Mouse (Mus musculus): ENCODE data around the gene Klhl3. TPM values are rescaled to one million over a fixed set of nuclear protein-coding genes. Genes with fewer than 3 reads are reported as not detected.
A peak's percentile ranks its signal among the peaks of the same experiment; 100 is the strongest.

Klhl3 gene
- polyA plus RNA-seq, 1 experiment from 2014 or later = 2.6 TPM

DNA sequence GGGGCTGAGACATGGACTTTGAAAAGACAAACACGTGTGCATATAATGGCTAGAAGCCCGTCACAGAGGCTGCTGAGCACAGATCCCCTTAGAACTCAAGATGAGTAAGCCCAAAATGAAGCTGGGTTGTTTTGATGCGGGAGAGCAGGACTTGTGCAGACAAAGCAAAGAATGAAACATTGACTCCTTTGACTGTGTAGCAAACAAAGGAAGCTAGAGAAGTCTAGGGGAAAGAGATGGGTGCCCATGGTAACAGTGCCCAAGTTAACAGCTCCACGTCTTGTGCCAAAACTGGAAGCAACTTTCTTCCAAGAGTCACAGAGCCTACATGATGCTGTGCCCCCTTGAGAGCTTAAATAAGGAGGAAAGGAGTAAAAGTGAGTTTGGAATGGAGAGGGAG, 59.8 kb downstream of the Klhl3 start:
- WGBS = 90% methylated on average over 4 of the region's 4 CpGs
- no peak for ATAC-seq
- no peak overlapping the region for H3K4me2 ChIP-seq (replicated peaks)
- H3K9me3 ChIP-seq = no peaks in the 10 kb centered on the region
- no peaks in the 10 kb centered on the region for H3K36me3 ChIP-seq
- H3K9ac ChIP-seq = no peak overlapping the region
- no peak overlapping the region for H3K4me3 ChIP-seq (replicated peaks)
- H3K4me1 ChIP-seq (replicated peaks) = peaks cover 10% of the 10 kb centered on the region
- no peaks in the 10 kb centered on the region for H3K27me3 ChIP-seq (replicated peaks)
- H3K27ac ChIP-seq = no peak overlapping the region

DNA sequence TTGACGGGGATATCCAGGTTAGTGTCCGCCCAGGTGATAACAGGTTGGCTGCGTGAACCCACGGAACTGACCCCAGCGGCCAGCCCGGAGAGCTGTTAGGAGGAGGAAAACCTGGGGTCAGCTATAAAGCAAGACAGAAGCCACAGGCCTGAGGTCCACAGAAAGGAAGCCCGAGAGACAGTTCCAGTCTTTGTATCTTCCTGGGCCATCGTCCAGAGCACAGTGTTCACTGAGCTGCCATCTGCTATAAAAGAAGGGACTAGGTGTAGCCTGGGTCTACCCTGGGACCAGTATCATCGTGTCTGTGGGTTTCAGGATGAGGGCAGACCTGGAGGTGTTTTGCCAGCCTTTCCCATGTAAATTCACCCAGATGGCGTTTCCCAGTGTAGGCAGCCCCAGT, 61.7 kb downstream of the Klhl3 start:
- H3K36me3 ChIP-seq = no peaks in the 10 kb centered on the region
- 81% methylated on average over 10 of the region's 10 CpGs for WGBS
- H3K4me2 ChIP-seq (replicated peaks) = no peak overlapping the region
- no peak overlapping the region for H3K27ac ChIP-seq
- H3K27me3 ChIP-seq (replicated peaks) = no peaks in the 10 kb centered on the region
- ATAC-seq = no peak
- no peaks in the 10 kb centered on the region for H3K9me3 ChIP-seq
- no peak overlapping the region for H3K9ac ChIP-seq
- no peak overlapping the region for H3K4me3 ChIP-seq (replicated peaks)
- no peaks in the 10 kb centered on the region for H3K4me1 ChIP-seq (replicated peaks)

- Histone ChIP-seq H3K4me2 (replicated peaks) (no peak overlapping the region), H3K4me3 (replicated peaks) (no peak overlapping the region), H3K27me3 (replicated peaks) (no peaks in the 10 kb centered on the region), H3K9me3 (no peaks in the 10 kb centered on the region), H3K27ac (no peak overlapping the region), H3K36me3 (no peaks in the 10 kb centered on the region), H3K4me1 (replicated peaks) (no peaks in the 10 kb centered on the region), H3K9ac (no peak overlapping the region)
- no peak for ATAC-seq
- WGBS = 64% methylated on average over 7 of the region's 7 CpGs
These were observed 62.1 kb downstream of the Klhl3 start for GRCm38 (mm10) chr13:58051251-58051650.

DNA sequence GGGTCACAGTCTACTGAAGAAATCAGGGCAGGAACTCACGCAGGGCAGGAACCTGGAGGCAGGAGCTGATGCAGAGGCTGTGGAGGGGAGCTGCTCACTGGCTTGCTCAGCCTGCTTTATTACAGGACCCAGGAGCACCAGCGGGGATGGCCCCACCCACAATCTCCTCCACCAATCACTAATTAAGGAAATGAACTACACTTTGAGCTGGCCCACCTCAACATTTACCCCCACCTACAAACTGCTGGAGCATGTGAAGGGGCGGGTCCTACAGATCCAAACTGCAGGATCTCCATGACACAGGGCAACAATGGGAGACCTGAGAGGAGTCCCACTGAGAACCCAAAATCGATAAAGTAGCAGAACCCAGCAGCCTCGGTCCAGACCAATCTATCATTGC, 64.3 kb downstream of the Klhl3 start:
- ATAC-seq = no peak
- H3K9ac ChIP-seq = no peak overlapping the region
- H3K4me3 ChIP-seq (replicated peaks) = no peak overlapping the region
- no peak overlapping the region for H3K4me2 ChIP-seq (replicated peaks)
- H3K27ac ChIP-seq = no peak overlapping the region
- no peaks in the 10 kb centered on the region for H3K9me3 ChIP-seq
- H3K4me1 ChIP-seq (replicated peaks) = no peaks in the 10 kb centered on the region
- 74% methylated on average over 5 of the region's 5 CpGs for WGBS
- no peaks in the 10 kb centered on the region for H3K36me3 ChIP-seq
- no peaks in the 10 kb centered on the region for H3K27me3 ChIP-seq (replicated peaks)

DNA sequence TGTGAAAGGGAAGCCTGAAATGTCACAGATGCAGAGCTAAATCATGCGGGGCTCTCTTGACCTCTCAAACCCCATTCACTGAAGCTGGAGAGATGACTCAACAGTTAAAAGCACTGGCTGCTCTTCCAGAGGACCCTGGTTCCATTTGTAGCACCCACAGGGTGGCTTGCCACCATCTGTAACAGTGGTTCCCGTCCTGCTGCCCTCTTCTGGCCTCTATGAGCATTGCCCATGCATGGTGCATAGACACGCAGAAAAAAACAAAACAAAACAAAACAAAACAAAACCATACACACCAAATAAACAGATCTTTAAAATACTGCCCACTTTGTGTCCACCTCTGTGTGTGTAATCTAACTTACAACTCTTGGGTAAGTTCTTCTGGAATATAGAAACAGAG, 65.3 kb downstream of the Klhl3 start:
- Histone ChIP-seq H3K9ac (no peak overlapping the region), H3K4me1 (replicated peaks) (no peaks in the 10 kb centered on the region), H3K27me3 (replicated peaks) (no peaks in the 10 kb centered on the region), H3K27ac (no peak overlapping the region), H3K9me3 (no peaks in the 10 kb centered on the region), H3K4me3 (replicated peaks) (no peak overlapping the region), H3K4me2 (replicated peaks) (no peak overlapping the region), H3K36me3 (no peaks in the 10 kb centered on the region)
- no peak for ATAC-seq
- 88% methylated on average over 3 of the region's 3 CpGs for WGBS

- H3K9ac ChIP-seq = no peak overlapping the region
- 89% methylated on average over 7 of the region's 7 CpGs for WGBS
- no peak overlapping the region for H3K4me3 ChIP-seq (replicated peaks)
- H3K36me3 ChIP-seq = no peaks in the 10 kb centered on the region
- H3K27ac ChIP-seq = no peak overlapping the region
- no peak overlapping the region for H3K4me2 ChIP-seq (replicated peaks)
- H3K4me1 ChIP-seq (replicated peaks) = no peaks in the 10 kb centered on the region
- ATAC-seq = no peak
- no peaks in the 10 kb centered on the region for H3K9me3 ChIP-seq
- H3K27me3 ChIP-seq (replicated peaks) = no peaks in the 10 kb centered on the region
These were observed 67.2 kb downstream of the Klhl3 start for GRCm38 (mm10) chr13:58046178-58046577.

DNA sequence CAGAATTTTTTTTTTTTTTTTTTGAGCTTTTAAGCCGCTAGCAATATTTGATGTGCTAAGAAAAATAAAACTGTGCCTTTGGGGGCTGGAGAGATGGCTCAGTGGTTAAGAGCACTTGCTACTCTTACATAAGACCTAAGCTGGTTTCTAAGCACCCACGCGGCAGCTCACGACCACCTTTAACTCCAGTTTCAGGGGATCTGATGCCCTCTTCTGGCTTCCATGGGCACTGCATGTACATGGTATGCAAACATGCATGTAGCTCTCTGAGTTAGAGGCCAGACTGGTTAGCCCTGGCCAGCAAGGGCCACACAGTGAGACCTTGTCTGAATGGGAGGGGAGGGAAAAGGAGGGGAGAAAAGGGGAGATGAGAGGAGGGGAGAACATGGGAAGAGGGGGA, 68.1 kb downstream of the Klhl3 start:
- no peak overlapping the region for H3K4me3 ChIP-seq (replicated peaks)
- no peak overlapping the region for H3K9ac ChIP-seq
- 71% methylated on average over 4 of the region's 4 CpGs for WGBS
- no peak for ATAC-seq
- H3K27me3 ChIP-seq (replicated peaks) = no peaks in the 10 kb centered on the region
- H3K4me2 ChIP-seq (replicated peaks) = no peak overlapping the region
- no peaks in the 10 kb centered on the region for H3K36me3 ChIP-seq
- no peaks in the 10 kb centered on the region for H3K9me3 ChIP-seq
- no peak overlapping the region for H3K27ac ChIP-seq
- no peaks in the 10 kb centered on the region for H3K4me1 ChIP-seq (replicated peaks)

DNA sequence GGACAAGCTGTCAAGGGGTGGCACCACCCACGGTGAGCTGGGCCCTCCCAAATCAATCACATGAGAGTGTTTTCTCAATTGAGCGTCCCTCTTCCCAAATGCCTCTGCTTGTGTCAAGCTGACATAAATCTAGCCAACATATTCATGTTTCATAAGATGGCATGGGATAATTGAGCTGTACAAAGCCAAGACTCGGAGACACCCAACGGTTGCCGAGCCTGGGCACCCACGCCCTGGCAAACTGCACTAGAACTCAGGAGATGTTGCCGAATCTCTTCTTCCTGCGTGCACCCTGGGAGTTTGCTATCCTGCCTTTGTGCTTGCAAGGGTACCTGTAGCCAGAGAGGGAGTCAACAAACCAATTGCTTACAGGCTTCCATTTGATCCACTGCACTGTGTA, 70.1 kb downstream of the Klhl3 start:
- Histone ChIP-seq H3K9me3 (no peaks in the 10 kb centered on the region), H3K4me2 (replicated peaks) (no peak overlapping the region), H3K27me3 (replicated peaks) (no peaks in the 10 kb centered on the region), H3K36me3 (no peaks in the 10 kb centered on the region), H3K9ac (no peak overlapping the region), H3K4me1 (replicated peaks) (no peaks in the 10 kb centered on the region), H3K4me3 (replicated peaks) (no peak overlapping the region), H3K27ac (no peak overlapping the region)
- 88% methylated on average over 8 of the region's 8 CpGs for whole genome bisulfite sequencing
- ATAC-seq = no peak

GRCm38 (mm10) chr13:58040112-58040511, 73.3 kb downstream of the Klhl3 start:
- H3K27ac ChIP-seq = no peak overlapping the region
- H3K27me3 ChIP-seq (replicated peaks) = no peaks in the 10 kb centered on the region
- no peak for ATAC-seq
- no peaks in the 10 kb centered on the region for H3K4me1 ChIP-seq (replicated peaks)
- no peak overlapping the region for H3K4me2 ChIP-seq (replicated peaks)
- 61% methylated on average over 10 of the region's 10 CpGs for WGBS
- H3K36me3 ChIP-seq = no peaks in the 10 kb centered on the region
- H3K9ac ChIP-seq = no peak overlapping the region
- H3K9me3 ChIP-seq = no peaks in the 10 kb centered on the region
- H3K4me3 ChIP-seq (replicated peaks) = no peak overlapping the region

GRCm38 (mm10) chr13:58037506-58037905, 75.9 kb downstream of the Klhl3 start:
- no peak for ATAC-seq
- H3K9me3 ChIP-seq = no peaks in the 10 kb centered on the region
- no peak overlapping the region for H3K4me3 ChIP-seq (replicated peaks)
- 84% methylated on average over 8 of the region's 8 CpGs for WGBS
- no peaks in the 10 kb centered on the region for H3K36me3 ChIP-seq
- H3K27me3 ChIP-seq (replicated peaks) = no peaks in the 10 kb centered on the region
- H3K9ac ChIP-seq = no peak overlapping the region
- no peaks in the 10 kb centered on the region for H3K4me1 ChIP-seq (replicated peaks)
- H3K27ac ChIP-seq = no peak overlapping the region
- no peak overlapping the region for H3K4me2 ChIP-seq (replicated peaks)

DNA sequence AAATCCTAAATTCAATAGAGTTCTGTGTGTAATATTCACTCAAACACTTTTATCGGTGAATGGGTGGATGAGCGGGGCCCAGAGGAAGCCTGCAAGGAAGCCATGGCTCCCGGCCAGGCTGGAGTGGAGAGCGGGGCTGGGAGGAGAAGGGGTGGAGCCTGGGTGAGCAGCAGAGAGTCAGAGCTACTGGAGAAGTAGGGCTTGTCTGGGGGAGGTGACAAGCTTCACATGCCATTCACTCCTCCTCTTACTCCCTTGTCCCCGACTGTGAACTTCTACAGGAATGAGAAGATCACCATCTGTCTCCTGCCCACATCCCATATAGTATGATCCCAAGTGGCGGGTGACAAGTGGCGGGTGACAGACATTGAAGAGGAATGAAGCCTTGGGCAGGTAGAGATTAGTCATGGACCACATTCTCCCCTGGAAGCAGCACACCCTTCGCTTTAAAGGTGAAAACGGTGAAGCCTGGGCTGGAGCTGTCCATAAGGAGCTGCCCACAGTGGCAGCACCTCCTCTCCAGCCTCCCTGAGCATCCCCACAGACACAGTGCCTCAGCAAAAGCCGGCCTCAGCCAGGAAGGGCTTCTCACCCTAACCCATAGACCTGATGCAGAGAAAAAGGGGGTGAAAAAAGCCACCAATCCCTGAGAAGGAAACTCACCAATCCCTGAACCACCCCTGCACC, 77.8 kb downstream of the Klhl3 start:
- H3K4me1 ChIP-seq (replicated peaks) = no peaks in the 10 kb centered on the region
- H3K4me3 ChIP-seq (replicated peaks) = no peak overlapping the region
- H3K36me3 ChIP-seq = no peaks in the 10 kb centered on the region
- WGBS = 48% methylated on average over 10 of the region's 10 CpGs
- H3K27me3 ChIP-seq (replicated peaks) = no peaks in the 10 kb centered on the region
- H3K9ac ChIP-seq = no peak overlapping the region
- no peak overlapping the region for H3K4me2 ChIP-seq (replicated peaks)
- H3K9me3 ChIP-seq = no peaks in the 10 kb centered on the region
- ATAC-seq = peak; percentile 72
- H3K27ac ChIP-seq = no peak overlapping the region

DNA sequence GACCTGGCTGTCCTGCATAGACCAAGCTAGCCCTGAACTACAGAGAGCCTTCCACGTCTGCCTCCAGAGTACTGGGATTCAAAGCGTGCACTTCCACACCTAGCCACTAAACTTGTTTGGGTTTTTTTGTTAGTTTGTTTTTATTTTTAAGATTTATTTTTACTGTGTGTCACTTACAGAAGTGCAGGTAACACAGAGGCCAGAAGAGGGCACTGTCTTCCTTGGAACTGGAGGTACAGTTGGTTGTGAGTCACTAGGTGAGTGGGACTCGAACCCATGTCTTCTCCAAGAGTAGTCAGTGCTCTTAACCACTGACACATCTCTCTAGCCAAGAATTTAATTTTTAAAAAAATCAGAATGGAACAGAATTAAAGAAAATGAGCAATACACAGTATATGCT, 78.4 kb downstream of the Klhl3 start:
- Histone ChIP-seq H3K27me3 (replicated peaks) (no peaks in the 10 kb centered on the region), H3K9ac (no peak overlapping the region), H3K27ac (no peak overlapping the region), H3K4me1 (replicated peaks) (no peaks in the 10 kb centered on the region), H3K4me2 (replicated peaks) (no peak overlapping the region), H3K4me3 (replicated peaks) (no peak overlapping the region), H3K9me3 (no peaks in the 10 kb centered on the region), H3K36me3 (no peaks in the 10 kb centered on the region)
- 89% methylated on average over 3 of the region's 3 CpGs for WGBS
- no peak for ATAC-seq

DNA sequence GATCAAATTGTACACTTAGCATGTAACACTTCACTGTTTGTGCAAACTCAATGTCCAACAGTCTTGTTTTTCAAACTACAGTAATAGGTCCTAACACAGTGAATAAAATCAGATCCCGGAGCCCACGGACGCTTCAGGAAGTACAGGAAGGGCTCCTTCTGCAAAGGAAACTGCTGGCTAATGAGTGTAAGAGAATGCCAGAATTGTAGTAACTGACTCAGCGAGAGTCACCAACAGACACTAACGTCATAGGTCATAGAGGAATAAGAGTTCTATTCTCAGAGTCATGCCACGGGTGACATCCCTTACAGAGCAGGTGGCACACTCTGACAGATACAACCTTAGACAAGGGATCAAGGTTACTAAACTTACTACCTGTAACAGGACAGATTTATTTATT, 78.9 kb downstream of the Klhl3 start:
- Histone ChIP-seq H3K9me3 (no peaks in the 10 kb centered on the region), H3K9ac (no peak overlapping the region), H3K4me1 (replicated peaks) (no peaks in the 10 kb centered on the region), H3K36me3 (no peaks in the 10 kb centered on the region), H3K27me3 (replicated peaks) (no peaks in the 10 kb centered on the region), H3K4me3 (replicated peaks) (no peak overlapping the region), H3K4me2 (replicated peaks) (no peak overlapping the region), H3K27ac (no peak overlapping the region)
- ATAC-seq = no peak
- WGBS = 81% methylated on average over 6 of the region's 6 CpGs

Measured in intestine, embryonic 15.5 days (tissue).